Mouse (Mus musculus) adrenal gland, adult (tissue): ENCODE data around the gene Prkce.

ENCODE experiments used
- DNase-seq, 2 experiments: peaks; one replicate each; pipeline ENCODE4 v3.0.0; 2022 to 2023; ENCODE audit warnings: low spot score in 1 of 2; ENCODE audit not compliant: inconsistent age in 2 of 2

The Prkce gene

GRCm38 (mm10) chr17:86254285-86254684, 86.7 kb downstream of the Prkce start:
- DNase-seq: peak; percentile 37 to 78

- no peak for DNase-seq
Observed at GRCm38 (mm10) chr17:86254978-86255377, 87.4 kb downstream of the Prkce start.

GRCm38 (mm10) chr17:86256730-86257131, 89.1 kb downstream of the Prkce start:
- no peak for DNase-seq

- DNase-seq: no peak
Observed at GRCm38 (mm10) chr17:86261067-86261466, 93.5 kb downstream of the Prkce start.

- peak in 1 of 2 experiments; percentile 17 for DNase-seq
Observed at GRCm38 (mm10) chr17:86263985-86264649, 96.5 kb downstream of the Prkce start.

GRCm38 (mm10) chr17:86266051-86266450, 98.5 kb downstream of the Prkce start:
- no peak for DNase-seq

- no peak for DNase-seq
Observed at GRCm38 (mm10) chr17:86267126-86267760, 99.7 kb downstream of the Prkce start.

GRCm38 (mm10) chr17:86269639-86270038, 102.1 kb downstream of the Prkce start:
- DNase-seq: no peak

- DNase-seq: no peak
Observed at GRCm38 (mm10) chr17:86270523-86270922, 102.9 kb downstream of the Prkce start.

GRCm38 (mm10) chr17:86271277-86271676, 103.7 kb downstream of the Prkce start:
- no peak for DNase-seq

GRCm38 (mm10) chr17:86272961-86273360, 105.4 kb downstream of the Prkce start:
- DNase-seq: no peak

GRCm38 (mm10) chr17:86273566-86274349, 106.2 kb downstream of the Prkce start:
- DNase-seq: no peak

GRCm38 (mm10) chr17:86274350-86274744, 106.8 kb downstream of the Prkce start:
- DNase-seq: no peak

- no peak for DNase-seq
Observed at GRCm38 (mm10) chr17:86276381-86276780, 108.8 kb downstream of the Prkce start.

GRCm38 (mm10) chr17:86277032-86277798, 109.6 kb downstream of the Prkce start:
- no peak for DNase-seq

GRCm38 (mm10) chr17:86277999-86278526, 110.5 kb downstream of the Prkce start:
- no peak for DNase-seq

GRCm38 (mm10) chr17:86279751-86280150, 112.2 kb downstream of the Prkce start:
- DNase-seq: no peak

GRCm38 (mm10) chr17:86283741-86284140, 116.2 kb downstream of the Prkce start:
- DNase-seq: peak; percentile 29 to 52

GRCm38 (mm10) chr17:86285058-86285457, 117.5 kb downstream of the Prkce start:
- DNase-seq: peak; percentile 24 to 69

GRCm38 (mm10) chr17:86286747-86287271, 119.2 kb downstream of the Prkce start:
- DNase-seq: peak; percentile 80 to 94

GRCm38 (mm10) chr17:86292711-86293110, 125.1 kb downstream of the Prkce start:
- no peak for DNase-seq
